Mouse (Mus musculus): ENCODE data around the gene Slc12a8. TPM values are rescaled to one million over a fixed set of nuclear protein-coding genes. Genes with fewer than 3 reads are reported as not detected.

The Slc12a8 gene
- total RNA-seq, 2 experiments from 2014 or later: 0.45 to 0.56 TPM

Other genes with a start within 250 kb of the Slc12a8 start
- 10 to 100 TPM; 46.5 to 48.6 TPM for gene Zfp148, start 136.5 kb upstream of the Slc12a8 start, total RNA-seq (2021)
- 100 to 1,000 TPM; 199 to 203 TPM for gene Heg1, start 167.0 kb downstream of the Slc12a8 start, total RNA-seq (2021)

All from heart, postnatal 14 days (tissue).